Mouse (Mus musculus) liver, embryonic 11.5 days (tissue): Measurements from ENCODE around the gene Fam171b. TPM values are rescaled to one million over a fixed set of nuclear protein-coding genes. Genes with fewer than 3 reads are reported as not detected.

Source experiments
- ATAC-seq: fragments of 200-750 bp; cut with Nextera tagmentation; replicated peaks from 2 replicates; pipeline ENCODE4 v1.8.0; 2017; ENCODE audit warnings: moderate number of reproducible peaks, mild to moderate bottlenecking, moderate TSS enrichment, moderate library complexity; ENCODE audit not compliant: low FRiP score
- DNase-seq: peaks from one replicate; pipeline ENCODE4 v3.0.0-alpha.2; 2017; ENCODE audit warnings: low spot score
- H3K27ac ChIP-seq: fragments of 300-500 bp; sonication (generic); 2 replicates; pipeline ENCODE4 v1.5.1; 2014; ENCODE audit warnings: mild to moderate bottlenecking, low read depth, low read length, control low read depth
- H3K27me3 ChIP-seq: fragments of 300-500 bp; sonication (generic); replicated peaks from 2 replicates; pipeline ENCODE4 v1.6.1; 2014; ENCODE audit warnings: low read length, mixed read lengths; ENCODE audit not compliant: control insufficient read depth, insufficient read depth
- H3K36me3 ChIP-seq: fragments of 300-500 bp; sonication (generic); 2 replicates; pipeline ENCODE4 v1.6.1; 2014; ENCODE audit warnings: mild to moderate bottlenecking, low read length, moderate library complexity, mixed read lengths; ENCODE audit not compliant: control insufficient read depth, insufficient read depth
- H3K4me1 ChIP-seq: fragments of 300-500 bp; sonication (generic); replicated peaks from 2 replicates; pipeline ENCODE4 v1.6.1; 2014; ENCODE audit warnings: low read length, mixed read lengths; ENCODE audit not compliant: control insufficient read depth, insufficient read depth
- H3K4me2 ChIP-seq: fragments of 300-500 bp; sonication (generic); 2 replicates; pipeline ENCODE4 v1.6.1; 2014; ENCODE audit warnings: mild to moderate bottlenecking, control low read depth, moderate library complexity
- H3K4me3 ChIP-seq: fragments of 300-500 bp; sonication (generic); 2 replicates; pipeline ENCODE4 v1.5.1; 2014; ENCODE audit warnings: low read depth, low read length, control low read depth
- H3K9ac ChIP-seq: fragments of 300-500 bp; sonication (generic); 2 replicates; pipeline ENCODE4 v1.6.1; 2014; ENCODE audit warnings: low read depth, low read length, control low read depth
- H3K9me3 ChIP-seq: fragments of 300-500 bp; sonication (generic); 2 replicates; pipeline ENCODE4 v1.6.1; 2016; ENCODE audit warnings: low read length, inconsistent platforms, mixed read lengths; ENCODE audit not compliant: control insufficient read depth
- WGBS: fragments of 180-500 bp; shearing (Covaris S2); extraction: QIAGEN DNeasy Blood & Tissue Kit; methylation state at CpG from one replicate; pipeline ENCODE4 v1.1.7; 2014; 5-methylcytosine and 5-hydroxymethylcytosine counted together
- polyA plus RNA-seq: library from polyadenylated mRNA; unstranded; fragments of >200 nt; fragmentation: Nextera tagmentation; extraction: Ambion mirVana; gene quantifications from 2 replicates; pipeline ENCODE4 v1.2.1, GENCODE M21; 2014

Gene Fam171b
- polyA plus RNA-seq, 1 experiment from 2014 or later, result 1.9 TPM

GRCm38 (mm10) chr2:83848495-83848894 is 36.1 kb downstream of the Fam171b start:
- no peak for DNase-seq
- no peak for ATAC-seq
- Histone ChIP-seq H3K9me3 (no peaks in the 10 kb centered on the region), H3K4me2 (no peak overlapping the region), H3K4me1 (no peaks in the 10 kb centered on the region), H3K9ac (no peak overlapping the region), H3K27ac (no peak overlapping the region), H3K36me3 (no peaks in the 10 kb centered on the region), H3K4me3 (no peak overlapping the region), H3K27me3 (no peaks in the 10 kb centered on the region)
- WGBS, result 84% methylated on average over 3 of the region's 3 CpGs

- no peaks in the 10 kb centered on the region for H3K36me3 ChIP-seq
- WGBS, result 86% methylated on average over 10 of the region's 10 CpGs
Measured at GRCm38 (mm10) chr2:83853423-83853822, 41.0 kb downstream of the Fam171b start.

GRCm38 (mm10) chr2:83856236-83856635 is 43.8 kb downstream of the Fam171b start:
- Histone ChIP-seq H3K4me1 (no peaks in the 10 kb centered on the region), H3K27ac (no peak overlapping the region), H3K36me3 (no peaks in the 10 kb centered on the region), H3K9ac (no peak overlapping the region), H3K9me3 (no peaks in the 10 kb centered on the region), H3K27me3 (no peaks in the 10 kb centered on the region), H3K4me2 (no peak overlapping the region), H3K4me3 (no peak overlapping the region)
- 49% methylated on average over 4 of the region's 4 CpGs for WGBS
- ATAC-seq (no peak), DNase-seq (no peak)

More at GRCm38 (mm10) chr2:83853423-83853822, 41.0 kb downstream of the Fam171b start:
- H3K9ac ChIP-seq, result no peak overlapping the region
- no peak for ATAC-seq
- H3K27ac ChIP-seq, result no peak overlapping the region
- DNase-seq, result no peak
- no peaks in the 10 kb centered on the region for H3K27me3 ChIP-seq
- H3K4me3 ChIP-seq, result no peak overlapping the region
- H3K4me1 ChIP-seq, result no peaks in the 10 kb centered on the region
- no peak overlapping the region for H3K4me2 ChIP-seq
- H3K9me3 ChIP-seq, result no peaks in the 10 kb centered on the region

GRCm38 (mm10) chr2:83883850-83884420 is 71.5 kb downstream of the Fam171b start:
- Histone ChIP-seq H3K27ac (no peak overlapping the region), H3K4me2 (no peak overlapping the region), H3K9me3 (no peaks in the 10 kb centered on the region), H3K27me3 (no peaks in the 10 kb centered on the region), H3K36me3 (no peaks in the 10 kb centered on the region), H3K9ac (no peak overlapping the region), H3K4me1 (no peaks in the 10 kb centered on the region), H3K4me3 (no peak overlapping the region)
- DNase-seq (no peak), ATAC-seq (no peak)
- 74% methylated on average over 6 of the region's 6 CpGs for WGBS

- WGBS, result 89% methylated on average over 2 of the region's 2 CpGs
- Histone ChIP-seq H3K9me3 (no peaks in the 10 kb centered on the region), H3K36me3 (no peaks in the 10 kb centered on the region), H3K27ac (no peak overlapping the region), H3K9ac (no peak overlapping the region), H3K4me2 (no peak overlapping the region), H3K4me1 (no peaks in the 10 kb centered on the region), H3K27me3 (no peaks in the 10 kb centered on the region), H3K4me3 (no peak overlapping the region)
- DNase-seq (no peak), ATAC-seq (no peak)
Measured at GRCm38 (mm10) chr2:83893701-83894100, 81.3 kb downstream of the Fam171b start.

GRCm38 (mm10) chr2:83901896-83902540 is 89.6 kb downstream of the Fam171b start:
- H3K27me3 ChIP-seq, result no peaks in the 10 kb centered on the region
- no peak overlapping the region for H3K9ac ChIP-seq
- no peaks in the 10 kb centered on the region for H3K4me1 ChIP-seq
- H3K4me3 ChIP-seq, result no peak overlapping the region
- WGBS, result 70% methylated on average over 2 of the region's 2 CpGs
- DNase-seq (no peak), ATAC-seq (no peak)
- H3K27ac ChIP-seq, result no peak overlapping the region
- no peaks in the 10 kb centered on the region for H3K36me3 ChIP-seq
- no peak overlapping the region for H3K4me2 ChIP-seq
- no peaks in the 10 kb centered on the region for H3K9me3 ChIP-seq

- Histone ChIP-seq H3K27ac (no peak overlapping the region), H3K4me1 (no peaks in the 10 kb centered on the region), H3K36me3 (no peaks in the 10 kb centered on the region), H3K9ac (no peak overlapping the region), H3K4me2 (no peak overlapping the region), H3K27me3 (no peaks in the 10 kb centered on the region), H3K4me3 (no peak overlapping the region), H3K9me3 (no peaks in the 10 kb centered on the region)
- DNase-seq, result no peak
- 41% methylated on average over 2 of the region's 2 CpGs for WGBS
- no peak for ATAC-seq
Measured at GRCm38 (mm10) chr2:83929478-83930088, 117.1 kb downstream of the Fam171b start.
